ENCODE assay signal across 8 mouse cellular contexts in genomic region chr7:45720413-45721233, GRCm38 (mm10). TPM values are rescaled to one million over a fixed set of nuclear protein-coding genes. Genes with fewer than 3 reads are reported as not detected.
DNase-seq lines count a peak whose midpoint lies in the region; ATAC-seq and TF ChIP-seq lines count a peak whose summit lies in the region.

TSS of gene Fam83e (plus strand) at chr7:45721212.

- H3K4me2 ChIP-seq in hindbrain, embryonic 12.5 days (replicated peaks), result 0 out of 2 replicates have a peak within 1 kb of the TSS, but pooled peaks have one; percentile 89
- H3K4me2 ChIP-seq in hindbrain, embryonic 11.5 days (replicated peaks; ENCODE audit: low read depth, low read length), result no peak within 1 kb of the TSS
- no peak within 1 kb of the TSS for H3K4me2 ChIP-seq in embryonic facial prominence, embryonic 11.5 days (ENCODE audit: low read depth, low read length)
- peak within 1 kb of the TSS; percentile 81; the same call in 1 of the 2 replicates for H3K4me2 ChIP-seq in liver, embryonic 14.5 days (ENCODE audit: low read depth)
- no peak within 1 kb of the TSS for H3K4me2 ChIP-seq in kidney, embryonic 16.5 days (replicated peaks; ENCODE audit: low read depth, low read length)

- peaks cover 40% of the 10 kb centered on the region for H3K4me1 ChIP-seq in hindbrain, embryonic 12.5 days
- H3K4me1 ChIP-seq in hindbrain, embryonic 11.5 days (replicated peaks; ENCODE audit: control insufficient read depth, insufficient read depth, low read length), result peaks cover 14% of the 10 kb centered on the region
- peaks cover 6% of the 10 kb centered on the region for H3K4me1 ChIP-seq in embryonic facial prominence, embryonic 11.5 days (ENCODE audit: control insufficient read depth, insufficient read depth, low read length)
- peaks cover 13 to 17% of the 10 kb centered on the region in 2 experiments for H3K4me1 ChIP-seq in liver, embryonic 14.5 days (replicated peaks; ENCODE audit: control insufficient read depth in 2 of 2, insufficient read depth in 2 of 2, low read length in 1 of 2)
- peaks cover 29% of the 10 kb centered on the region for H3K4me1 ChIP-seq in kidney, embryonic 16.5 days (ENCODE audit: insufficient read depth, low read length)

- no peaks in the 10 kb centered on the region for H3K9me3 ChIP-seq in hindbrain, embryonic 12.5 days (replicated peaks)
- no peaks in the 10 kb centered on the region for H3K9me3 ChIP-seq in hindbrain, embryonic 11.5 days (ENCODE audit: control insufficient read depth, low read length)
- no peaks in the 10 kb centered on the region for H3K9me3 ChIP-seq in embryonic facial prominence, embryonic 11.5 days (replicated peaks; ENCODE audit: control insufficient read depth, low read length)
- no peaks in the 10 kb centered on the region for H3K9me3 ChIP-seq in liver, embryonic 14.5 days (ENCODE audit: control insufficient read depth, low read length)
- H3K9me3 ChIP-seq in kidney, embryonic 16.5 days (ENCODE audit: low read length), result no peaks in the 10 kb centered on the region

- peaks cover 64% of the 10 kb centered on the region for H3K36me3 ChIP-seq in hindbrain, embryonic 12.5 days
- H3K36me3 ChIP-seq in hindbrain, embryonic 11.5 days (ENCODE audit: control insufficient read depth, insufficient read depth, low read length), result peaks cover 11% of the 10 kb centered on the region
- H3K36me3 ChIP-seq in embryonic facial prominence, embryonic 11.5 days (replicated peaks; ENCODE audit: control insufficient read depth, insufficient read depth, low read depth, low read length), result peaks cover 24% of the 10 kb centered on the region
- peaks cover 41% of the 10 kb centered on the region for H3K36me3 ChIP-seq in liver, embryonic 14.5 days (replicated peaks; ENCODE audit: control insufficient read depth, insufficient read depth, low read depth)
- peaks cover 60% of the 10 kb centered on the region for H3K36me3 ChIP-seq in kidney, embryonic 16.5 days (ENCODE audit: insufficient read depth, low read length)

- TF ChIP-seq EP300 in liver, embryonic 14.5 days (IDR thresholded peaks at IDR 0.05; ENCODE audit: low read depth), result no peak

- H3K4me3 ChIP-seq in hindbrain, embryonic 12.5 days, result no peak within 1 kb of the TSS
- H3K4me3 ChIP-seq in hindbrain, embryonic 11.5 days (ENCODE audit: low read depth, low read length), result no peak within 1 kb of the TSS
- H3K4me3 ChIP-seq in embryonic facial prominence, embryonic 11.5 days (ENCODE audit: low read depth, low read length), result no peak within 1 kb of the TSS
- H3K4me3 ChIP-seq in liver, embryonic 14.5 days (ENCODE audit: insufficient read depth in 1 of 2, low read depth in 2 of 2, low read length in 2 of 2), result 0 out of 4 replicates have a peak within 1 kb of the TSS, but pooled peaks of 1 of the 2 experiments have one; percentile 10
- no peak within 1 kb of the TSS for H3K4me3 ChIP-seq in kidney, embryonic 16.5 days (ENCODE audit: low read length)

- ATAC-seq in hindbrain, embryonic 12.5 days (ENCODE audit: low FRiP score), result no peak
- ATAC-seq in hindbrain, embryonic 11.5 days (ENCODE audit: low FRiP score), result no peak
- ATAC-seq in embryonic facial prominence, embryonic 11.5 days (replicated peaks; ENCODE audit: insufficient number of reproducible peaks, low FRiP score, low TSS enrichment, low read depth), result no peak
- ATAC-seq in liver, embryonic 14.5 days (ENCODE audit: insufficient read depth), result no peak
- no peak for ATAC-seq in kidney, embryonic 16.5 days (ENCODE audit: low FRiP score, low TSS enrichment)

- WGBS in hindbrain, embryonic 12.5 days, result 82% methylated on average over 14 of the region's 14 CpGs
- 85% methylated on average over 14 of the region's 14 CpGs for WGBS in hindbrain, embryonic 11.5 days
- WGBS in embryonic facial prominence, embryonic 11.5 days, result 86% methylated on average over 14 of the region's 14 CpGs
- WGBS in liver, embryonic 14.5 days (ENCODE audit: insufficient replicate concordance), result 77% methylated on average over 14 of the region's 14 CpGs
- 81% methylated on average over 14 of the region's 14 CpGs for WGBS in kidney, embryonic 16.5 days

- H3K9ac ChIP-seq in hindbrain, embryonic 12.5 days, result peak within 1 kb of the TSS; percentile 4; the same call in 1 of the 2 replicates
- H3K9ac ChIP-seq in hindbrain, embryonic 11.5 days (ENCODE audit: low read depth, low read length), result no peak within 1 kb of the TSS
- H3K9ac ChIP-seq in embryonic facial prominence, embryonic 11.5 days (replicated peaks; ENCODE audit: low read length), result no peak within 1 kb of the TSS
- no peak within 1 kb of the TSS for H3K9ac ChIP-seq in liver, embryonic 14.5 days (replicated peaks)
- no peak within 1 kb of the TSS for H3K9ac ChIP-seq in kidney, embryonic 16.5 days (replicated peaks; ENCODE audit: low read length)

- no peak for DNase-seq in hindbrain, embryonic 11.5 days (ENCODE audit: low spot score)
- DNase-seq in ES-CJ7 (ENCODE audit: low read depth, low spot score), result peak; percentile 86
- DNase-seq in embryonic facial prominence, embryonic 11.5 days (ENCODE audit: low spot score), result no peak
- DNase-seq in liver, embryonic 14.5 days (ENCODE audit: low read depth in 3 of 3, low spot score in 3 of 3), result no peak
- DNase-seq in c-Kit-positive CD71-positive TER-119-positive erythroid progenitor cells, embryonic 14.5 days (ENCODE audit: low spot score), result no peak
- DNase-seq in layer of hippocampus, postnatal 10 days (ENCODE audit: low spot score in 2 of 2), result no peak

- peak; percentile 41 for TF ChIP-seq CTCF in liver, embryonic 14.5 days (IDR thresholded peaks at IDR 0.05; ENCODE audit: low read depth)

- H3K27me3 ChIP-seq in hindbrain, embryonic 12.5 days, result no peaks in the 10 kb centered on the region
- H3K27me3 ChIP-seq in hindbrain, embryonic 11.5 days (ENCODE audit: control insufficient read depth, insufficient read depth, low read length), result no peaks in the 10 kb centered on the region
- no peaks in the 10 kb centered on the region for H3K27me3 ChIP-seq in embryonic facial prominence, embryonic 11.5 days (ENCODE audit: control insufficient read depth, insufficient read depth, low read length)
- no peaks in the 10 kb centered on the region for H3K27me3 ChIP-seq in liver, embryonic 14.5 days (ENCODE audit: control insufficient read depth, insufficient read depth, low read length)
- H3K27me3 ChIP-seq in kidney, embryonic 16.5 days (ENCODE audit: insufficient read depth, low read length), result no peaks in the 10 kb centered on the region

- H3K27ac ChIP-seq in hindbrain, embryonic 12.5 days, result no peak within 1 kb of the TSS
- H3K27ac ChIP-seq in hindbrain, embryonic 11.5 days (ENCODE audit: low read depth, low read length), result no peak within 1 kb of the TSS
- H3K27ac ChIP-seq in embryonic facial prominence, embryonic 11.5 days (replicated peaks; ENCODE audit: low read depth, low read length), result 0 out of 2 replicates have a peak within 1 kb of the TSS, but pooled peaks have one; percentile 13
- no peak within 1 kb of the TSS for H3K27ac ChIP-seq in liver, embryonic 14.5 days
- H3K27ac ChIP-seq in kidney, embryonic 16.5 days (ENCODE audit: low read length), result no peak within 1 kb of the TSS

RNA-seq across cellular contexts. Expression of gene Fam83e, which starts in this region (rescaled TPM):
- 0.89 and 1.0 TPM in 2 replicates for polyA plus RNA-seq in hindbrain, embryonic 12.5 days (2016; fragmentation: Nextera tagmentation; extraction: Ambion mirVana)
- 0.80 TPM in 2 replicates for polyA plus RNA-seq in hindbrain, embryonic 11.5 days (2014; fragmentation: Nextera tagmentation; extraction: Ambion mirVana)
- polyA plus RNA-seq in embryonic facial prominence, embryonic 11.5 days (2014; fragmentation: Nextera tagmentation; extraction: Ambion mirVana), result 0.21 and 0.35 TPM in 2 replicates
- 0.31 and 0.32 TPM in 2 replicates for polyA plus RNA-seq in liver, embryonic 14.5 days (2012; rRNA removed)
- 0.14 and 0.32 TPM in 2 replicates for polyA plus RNA-seq in liver, embryonic 14.5 days (2014; fragmentation: Nextera tagmentation; extraction: Ambion mirVana)
- total RNA-seq in layer of hippocampus, postnatal 10 days (2021), result under 1 TPM; 0.34 to 0.51 TPM
- 1.1 and 1.2 TPM in 2 replicates for polyA plus RNA-seq in kidney, embryonic 16.5 days (2015; fragmentation: Nextera tagmentation; extraction: Ambion mirVana)

Comparison
In these comparisons a context has a peak if more than half of its experiments do, and no peak if none do; other contexts are left out.
1. H3K4me2 ChIP-seq: peak in hindbrain, embryonic 12.5 days (single experiment) and liver, embryonic 14.5 days (single experiment); none in hindbrain, embryonic 11.5 days (single experiment), embryonic facial prominence, embryonic 11.5 days (single experiment) and kidney, embryonic 16.5 days (single experiment).